Mouse (Mus musculus) neural tube, embryonic 14.5 days (tissue): ENCODE results near the gene Ywhae. TPM values are rescaled to one million over a fixed set of nuclear protein-coding genes. Genes with fewer than 3 reads are reported as not detected.

Experiments used
- ATAC-seq: fragments of 200-750 bp; cut with Nextera tagmentation; 2 replicates; pipeline ENCODE4 v1.8.0; 2017; ENCODE audit warnings: low read depth, mild to moderate bottlenecking, moderate TSS enrichment, moderate library complexity
- H3K27ac ChIP-seq: fragments of 300-500 bp; sonication (generic); 2 replicates; pipeline ENCODE4 v1.5.1; 2014; ENCODE audit warnings: low read depth, mild to moderate bottlenecking, control low read depth, low read length, moderate library complexity, mixed read lengths
- H3K27me3 ChIP-seq: fragments of 300-500 bp; sonication (generic); 2 replicates; pipeline ENCODE4 v1.6.1; 2014; ENCODE audit warnings: low read length; ENCODE audit not compliant: control insufficient read depth, insufficient read depth
- H3K36me3 ChIP-seq: fragments of 300-500 bp; sonication (generic); 2 replicates; pipeline ENCODE4 v1.6.1; 2014; ENCODE audit warnings: low read length, mixed read lengths; ENCODE audit not compliant: control insufficient read depth, insufficient read depth
- H3K4me1 ChIP-seq: fragments of 300-500 bp; sonication (generic); 2 replicates; pipeline ENCODE4 v1.6.1; 2014; ENCODE audit warnings: low read length; ENCODE audit not compliant: control insufficient read depth, insufficient read depth
- H3K4me2 ChIP-seq: fragments of 300-500 bp; sonication (generic); 2 replicates; pipeline ENCODE4 v1.6.1; 2014; ENCODE audit warnings: mild to moderate bottlenecking, low read depth, low read length, control low read depth
- H3K4me3 ChIP-seq: fragments of 300-500 bp; sonication (generic); 2 replicates; pipeline ENCODE4 v1.5.1; 2014; ENCODE audit warnings: low read depth, low read length, control low read depth, mixed read lengths
- H3K9ac ChIP-seq: fragments of 300-500 bp; sonication (generic); replicated peaks from 2 replicates; pipeline ENCODE4 v1.6.1; 2014; ENCODE audit warnings: low read depth, mild to moderate bottlenecking, control low read depth, low read length, mixed read lengths
- H3K9me3 ChIP-seq: fragments of 300-500 bp; sonication (generic); 2 replicates; pipeline ENCODE4 v1.6.1; 2016; ENCODE audit warnings: low read length; ENCODE audit not compliant: control insufficient read depth
- WGBS: fragments of 180-500 bp; shearing (Covaris S2); extraction: QIAGEN DNeasy Blood & Tissue Kit; methylation state at CpG from one replicate; pipeline ENCODE4 v1.1.7; 2014; 5-methylcytosine and 5-hydroxymethylcytosine counted together
- polyA plus RNA-seq: library from polyadenylated mRNA; unstranded; fragments of >200 nt; fragmentation: Nextera tagmentation; extraction: Ambion mirVana; gene quantifications from 2 replicates; pipeline ENCODE4 v1.2.1, GENCODE M21; 2014

Gene Ywhae
- polyA plus RNA-seq, 1 experiment from 2014 or later = 1,519 TPM

- WGBS = under 1% methylated on average over 42 of the region's 52 CpGs
- peak overlapping the region; percentile 80 for H3K4me2 ChIP-seq
Measured at GRCm38 (mm10) chr11:75733227-75733940, 715 bp downstream of the Ywhae start.

GRCm38 (mm10) chr11:75735462-75736252 lies 3.0 kb downstream of the Ywhae start:
- no peak for ATAC-seq
- 67% methylated on average over 5 of the region's 5 CpGs for WGBS
- no peak overlapping the region for H3K9ac ChIP-seq
- H3K4me1 ChIP-seq = peaks cover 40% of the 10 kb centered on the region
- peak overlapping the region; percentile 80 for H3K4me2 ChIP-seq
- no peaks in the 10 kb centered on the region for H3K27me3 ChIP-seq
- H3K36me3 ChIP-seq = no peaks in the 10 kb centered on the region
- peak overlapping the region; percentile 88 for H3K4me3 ChIP-seq
- H3K9me3 ChIP-seq = no peaks in the 10 kb centered on the region
- no peak overlapping the region for H3K27ac ChIP-seq

More at GRCm38 (mm10) chr11:75733227-75733940, 715 bp downstream of the Ywhae start:
- Histone ChIP-seq H3K4me3 (peak overlapping the region; percentile 88), H3K27me3 (no peaks in the 10 kb centered on the region), H3K27ac (peak overlapping the region; percentile 100), H3K9ac (peak overlapping the region; percentile 98), H3K36me3 (no peaks in the 10 kb centered on the region), H3K9me3 (no peaks in the 10 kb centered on the region), H3K4me1 (peaks cover 39% of the 10 kb centered on the region)
- peak; percentile 58 for ATAC-seq

GRCm38 (mm10) chr11:75736978-75737377 lies 4.3 kb downstream of the Ywhae start:
- no peak overlapping the region; the same call in 1 of the 2 replicates for H3K9ac ChIP-seq
- no peak overlapping the region for H3K4me3 ChIP-seq
- ATAC-seq = no peak
- H3K36me3 ChIP-seq = no peaks in the 10 kb centered on the region
- H3K27ac ChIP-seq = no peak overlapping the region
- H3K27me3 ChIP-seq = no peaks in the 10 kb centered on the region
- no peaks in the 10 kb centered on the region for H3K9me3 ChIP-seq
- H3K4me1 ChIP-seq = peaks cover 39% of the 10 kb centered on the region
- peak overlapping the region; percentile 26 for H3K4me2 ChIP-seq
- WGBS = 73% methylated on average over 3 of the region's 3 CpGs

GRCm38 (mm10) chr11:75737806-75738476 lies 5.3 kb downstream of the Ywhae start:
- 86% methylated on average over 2 of the region's 2 CpGs for WGBS
- ATAC-seq = no peak
- no peak overlapping the region for H3K4me2 ChIP-seq
- H3K4me3 ChIP-seq = no peak overlapping the region
- H3K9me3 ChIP-seq = no peaks in the 10 kb centered on the region
- H3K9ac ChIP-seq = no peak overlapping the region
- H3K27me3 ChIP-seq = no peaks in the 10 kb centered on the region
- H3K27ac ChIP-seq = no peak overlapping the region
- H3K36me3 ChIP-seq = no peaks in the 10 kb centered on the region
- H3K4me1 ChIP-seq = peaks cover 39% of the 10 kb centered on the region

GRCm38 (mm10) chr11:75738477-75738821 lies 5.8 kb downstream of the Ywhae start:
- ATAC-seq = no peak
- Histone ChIP-seq H3K27ac (no peak overlapping the region), H3K36me3 (no peaks in the 10 kb centered on the region), H3K4me2 (no peak overlapping the region), H3K9ac (no peak overlapping the region), H3K9me3 (no peaks in the 10 kb centered on the region), H3K27me3 (no peaks in the 10 kb centered on the region), H3K4me3 (no peak overlapping the region), H3K4me1 (peaks cover 39% of the 10 kb centered on the region)
- 97% methylated on average over 7 of the region's 7 CpGs for WGBS

GRCm38 (mm10) chr11:75740204-75740603 lies 7.5 kb downstream of the Ywhae start:
- 77% methylated on average over 3 of the region's 3 CpGs for WGBS
- peaks cover 31% of the 10 kb centered on the region for H3K4me1 ChIP-seq

GRCm38 (mm10) chr11:75741615-75742014 lies 8.9 kb downstream of the Ywhae start:
- Histone ChIP-seq H3K27me3 (no peaks in the 10 kb centered on the region), H3K4me2 (no peak overlapping the region), H3K9me3 (no peaks in the 10 kb centered on the region), H3K9ac (no peak overlapping the region), H3K36me3 (no peaks in the 10 kb centered on the region), H3K4me1 (peaks cover 20% of the 10 kb centered on the region), H3K27ac (no peak overlapping the region), H3K4me3 (no peak overlapping the region)
- 78% methylated on average over 3 of the region's 3 CpGs for WGBS
- no peak for ATAC-seq

More at GRCm38 (mm10) chr11:75740204-75740603, 7.5 kb downstream of the Ywhae start:
- Histone ChIP-seq H3K4me2 (no peak overlapping the region), H3K27me3 (no peaks in the 10 kb centered on the region), H3K36me3 (no peaks in the 10 kb centered on the region), H3K9ac (no peak overlapping the region), H3K9me3 (no peaks in the 10 kb centered on the region), H3K27ac (no peak overlapping the region), H3K4me3 (no peak overlapping the region)
- ATAC-seq = no peak

- Histone ChIP-seq H3K27ac (no peak overlapping the region), H3K36me3 (no peaks in the 10 kb centered on the region), H3K27me3 (no peaks in the 10 kb centered on the region), H3K4me1 (peaks cover 13% of the 10 kb centered on the region; the same call in 1 of the 2 replicates), H3K9ac (no peak overlapping the region), H3K9me3 (no peaks in the 10 kb centered on the region), H3K4me3 (no peak overlapping the region), H3K4me2 (no peak overlapping the region)
- 90% methylated on average over 3 of the region's 3 CpGs for WGBS
- no peak for ATAC-seq
Measured at GRCm38 (mm10) chr11:75744761-75745160, 12.1 kb downstream of the Ywhae start.
